Mouse (Mus musculus) lung, embryonic 16.5 days (tissue): ENCODE measurements around the gene Stx4a. TPM values are rescaled to one million over a fixed set of nuclear protein-coding genes. Genes with fewer than 3 reads are reported as not detected.

Source experiments
- ATAC-seq: fragments of 200-750 bp; cut with Nextera tagmentation; 2 replicates; pipeline ENCODE4 v1.8.0; 2017; ENCODE audit warnings: low read depth, mild to moderate bottlenecking, moderate library complexity
- H3K27ac ChIP-seq: fragments of 300-500 bp; sonication (generic); 2 replicates; pipeline ENCODE4 v1.5.1; 2014; ENCODE audit warnings: mild to moderate bottlenecking, control low read depth, low read length
- H3K27me3 ChIP-seq: fragments of 300-500 bp; sonication (generic); 2 replicates; pipeline ENCODE4 v1.6.1; 2014; ENCODE audit warnings: low read depth, low read length, mixed read lengths; ENCODE audit not compliant: control insufficient read depth, insufficient read depth
- H3K36me3 ChIP-seq: fragments of 300-500 bp; sonication (generic); 2 replicates; pipeline ENCODE4 v1.6.1; 2014; ENCODE audit warnings: low read length; ENCODE audit not compliant: control insufficient read depth, insufficient read depth
- H3K4me1 ChIP-seq: fragments of 300-500 bp; sonication (generic); replicated peaks from 2 replicates; pipeline ENCODE4 v1.6.1; 2014; ENCODE audit warnings: low read length, mixed read lengths; ENCODE audit not compliant: control insufficient read depth, insufficient read depth
- H3K4me2 ChIP-seq: fragments of 300-500 bp; sonication (generic); 2 replicates; pipeline ENCODE4 v1.6.1; 2014; ENCODE audit warnings: low read depth, low read length, control low read depth
- H3K4me3 ChIP-seq: fragments of 300-500 bp; sonication (generic); 2 replicates; pipeline ENCODE4 v1.5.1; 2014; ENCODE audit warnings: mild to moderate bottlenecking, low read length, control low read depth
- H3K9ac ChIP-seq: fragments of 300-500 bp; sonication (generic); 2 replicates; pipeline ENCODE4 v1.6.1; 2014; ENCODE audit warnings: low read length, control low read depth
- H3K9me3 ChIP-seq: fragments of 300-500 bp; sonication (generic); 2 replicates; pipeline ENCODE4 v1.6.1; 2016; ENCODE audit warnings: low read length; ENCODE audit not compliant: control insufficient read depth
- WGBS: fragments of 180-500 bp; shearing (Covaris S2); extraction: QIAGEN DNeasy Blood & Tissue Kit; methylation state at CpG from one replicate; pipeline ENCODE4 v1.1.7; 2014; 5-methylcytosine and 5-hydroxymethylcytosine counted together
- polyA plus RNA-seq: library from polyadenylated mRNA; unstranded; fragments of >200 nt; fragmentation: Nextera tagmentation; extraction: Ambion mirVana; gene quantifications from 2 replicates; pipeline ENCODE4 v1.2.1, GENCODE M21; 2015

Stx4a gene
- polyA plus RNA-seq, 1 experiment from 2014 or later, result 45.1 TPM

DNA sequence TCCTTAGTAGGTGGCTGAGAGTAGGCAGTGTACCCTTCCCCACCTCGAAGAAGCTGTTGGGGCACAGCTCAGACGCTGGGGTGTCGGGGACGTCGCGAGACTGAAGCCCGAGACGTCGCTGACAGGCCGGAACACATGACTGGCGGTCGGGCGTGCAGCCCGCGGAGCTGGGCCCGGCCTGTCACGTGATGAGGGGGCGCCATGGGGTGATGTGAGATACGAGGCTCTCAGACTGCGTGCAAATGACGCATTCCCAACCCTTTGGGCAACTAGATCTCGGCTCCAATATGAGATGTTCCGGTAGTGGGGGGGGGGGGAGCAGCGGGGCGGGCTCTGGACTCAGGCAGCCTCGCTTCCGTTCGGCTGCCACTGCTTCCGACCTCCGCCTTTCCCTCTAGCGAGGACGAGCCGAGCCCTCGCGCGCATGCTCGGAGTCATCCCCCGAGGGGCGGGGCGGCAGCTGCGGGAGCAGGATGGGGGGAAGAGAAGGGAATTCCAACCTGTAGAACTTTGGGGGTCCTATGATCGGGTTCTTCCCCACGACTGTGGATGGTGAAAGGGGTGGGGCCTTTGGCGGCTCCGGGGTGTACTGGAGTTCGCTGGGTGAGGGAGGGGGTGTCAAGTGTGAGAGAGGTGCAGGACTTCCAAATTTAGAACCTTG lies 17.4 kb downstream of the Stx4a start:
- H3K4me1 ChIP-seq, result peaks cover 11% of the 10 kb centered on the region
- H3K27ac ChIP-seq, result peak overlapping the region; percentile 84
- H3K36me3 ChIP-seq, result peaks cover 17% of the 10 kb centered on the region; the same call in 1 of the 2 replicates
- H3K9me3 ChIP-seq, result no peaks in the 10 kb centered on the region
- H3K27me3 ChIP-seq, result no peaks in the 10 kb centered on the region
- H3K9ac ChIP-seq, result peak overlapping the region; percentile 80
- ATAC-seq, result peak; percentile 95
- H3K4me3 ChIP-seq, result peak overlapping the region; percentile 74
- peak overlapping the region; percentile 80 for H3K4me2 ChIP-seq
- WGBS, result under 1% methylated on average over 46 of the region's 46 CpGs

DNA sequence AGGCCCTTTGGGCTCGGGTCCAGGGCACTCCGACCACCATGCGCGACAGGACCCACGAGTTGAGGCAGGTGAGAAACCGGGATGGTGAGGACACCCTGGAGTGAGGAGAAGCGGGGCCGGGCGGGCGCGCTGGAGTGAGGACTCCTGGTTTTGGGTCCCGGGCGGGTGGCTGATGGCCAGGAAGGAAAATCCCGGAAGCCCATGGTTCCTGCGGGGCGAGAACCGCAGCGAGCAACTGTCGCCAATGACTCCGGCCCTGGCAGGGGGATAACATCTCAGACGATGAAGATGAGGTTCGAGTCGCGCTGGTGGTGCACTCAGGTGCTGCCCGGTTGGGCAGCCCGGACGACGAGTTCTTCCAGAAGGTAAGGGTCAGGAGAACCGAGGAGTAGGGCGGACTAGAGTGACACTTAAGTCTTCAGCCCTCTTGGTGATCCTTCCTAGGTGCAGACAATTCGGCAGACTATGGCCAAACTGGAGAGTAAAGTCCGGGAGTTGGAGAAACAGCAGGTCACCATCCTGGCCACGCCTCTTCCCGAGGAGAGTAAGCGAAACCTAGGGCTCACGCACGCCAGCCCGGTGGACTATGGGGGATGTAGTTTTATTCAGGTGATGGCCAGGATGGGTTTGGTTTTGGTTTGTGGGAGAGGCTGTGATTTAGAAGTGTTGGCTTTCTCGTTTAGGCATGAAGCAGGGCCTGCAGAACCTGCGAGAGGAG lies 18.1 kb downstream of the Stx4a start:
- peaks cover 11% of the 10 kb centered on the region for H3K4me1 ChIP-seq
- H3K9me3 ChIP-seq, result no peaks in the 10 kb centered on the region
- H3K36me3 ChIP-seq, result peaks cover 21% of the 10 kb centered on the region; the same call in 1 of the 2 replicates
- ATAC-seq, result peak; percentile 58
- no peaks in the 10 kb centered on the region for H3K27me3 ChIP-seq
- WGBS, result under 1% methylated on average over 40 of the region's 40 CpGs
- peak overlapping the region; percentile 84 for H3K27ac ChIP-seq
- H3K9ac ChIP-seq, result peak overlapping the region; percentile 80
- H3K4me3 ChIP-seq, result peak overlapping the region; percentile 74
- peak overlapping the region; percentile 80 for H3K4me2 ChIP-seq

- H3K27ac ChIP-seq, result no peak overlapping the region
- no peak overlapping the region for H3K9ac ChIP-seq
- no peaks in the 10 kb centered on the region for H3K9me3 ChIP-seq
- WGBS, result 65% methylated on average over 6 of the region's 6 CpGs
- no peaks in the 10 kb centered on the region for H3K4me1 ChIP-seq
- peaks cover 11% of the 10 kb centered on the region; the same call in 1 of the 2 replicates for H3K36me3 ChIP-seq
- no peak overlapping the region for H3K4me3 ChIP-seq
- ATAC-seq, result no peak
- H3K27me3 ChIP-seq, result no peaks in the 10 kb centered on the region
- no peak overlapping the region for H3K4me2 ChIP-seq
These were observed 26.1 kb downstream of the Stx4a start for GRCm38 (mm10) chr7:127849973-127850875.

DNA sequence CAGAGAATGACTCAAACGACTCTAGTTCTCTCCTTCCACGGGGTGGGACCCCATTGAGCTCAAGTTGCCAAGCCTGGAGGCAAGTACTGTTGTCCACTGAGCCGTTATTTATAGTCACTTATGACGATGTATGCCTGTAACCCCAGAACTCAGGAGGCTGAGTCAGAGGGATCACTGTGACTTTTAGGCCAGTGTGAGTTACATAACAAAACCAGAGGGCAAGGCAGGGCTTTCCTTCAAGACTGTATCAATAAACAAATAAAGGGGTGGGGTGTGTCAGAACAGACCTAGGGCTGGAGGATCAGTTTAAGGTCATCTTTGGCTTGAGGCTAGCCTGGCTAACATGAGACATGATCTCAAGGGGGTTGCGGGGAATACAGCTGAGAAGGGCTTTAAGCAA lies 26.8 kb downstream of the Stx4a start:
- H3K4me2 ChIP-seq, result no peak overlapping the region
- ATAC-seq, result no peak
- H3K9me3 ChIP-seq, result no peaks in the 10 kb centered on the region
- 57% methylated on average over 5 of the region's 5 CpGs for WGBS
- no peak overlapping the region for H3K4me3 ChIP-seq
- peaks cover 10% of the 10 kb centered on the region; the same call in 1 of the 2 replicates for H3K36me3 ChIP-seq
- no peaks in the 10 kb centered on the region for H3K27me3 ChIP-seq
- H3K27ac ChIP-seq, result no peak overlapping the region
- no peak overlapping the region for H3K9ac ChIP-seq
- no peaks in the 10 kb centered on the region for H3K4me1 ChIP-seq

DNA sequence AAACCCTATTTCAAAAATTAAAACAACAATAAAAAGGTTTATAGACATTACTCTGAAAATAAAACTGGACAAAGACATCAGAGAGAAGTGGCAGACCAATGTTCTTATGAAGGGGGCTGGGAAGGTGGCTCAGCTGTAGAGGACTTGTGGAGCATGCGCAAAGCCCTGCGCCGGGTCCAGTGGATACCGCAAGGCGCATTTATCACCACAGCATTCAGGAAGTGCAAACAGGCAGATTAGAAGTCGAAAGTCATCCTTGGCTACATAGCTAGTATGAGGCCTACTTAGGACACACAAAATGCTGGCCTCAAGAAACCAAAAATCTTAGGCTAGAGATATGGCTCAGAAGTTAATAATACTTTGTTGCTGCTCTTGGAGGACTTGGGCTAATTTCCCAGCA lies 34.2 kb downstream of the Stx4a start:
- Histone ChIP-seq H3K9ac (no peak overlapping the region), H3K4me3 (no peak overlapping the region), H3K4me1 (no peaks in the 10 kb centered on the region), H3K9me3 (no peaks in the 10 kb centered on the region), H3K27ac (no peak overlapping the region), H3K4me2 (no peak overlapping the region), H3K27me3 (no peaks in the 10 kb centered on the region), H3K36me3 (no peaks in the 10 kb centered on the region)
- ATAC-seq, result no peak
- WGBS, result 84% methylated on average over 6 of the region's 6 CpGs

DNA sequence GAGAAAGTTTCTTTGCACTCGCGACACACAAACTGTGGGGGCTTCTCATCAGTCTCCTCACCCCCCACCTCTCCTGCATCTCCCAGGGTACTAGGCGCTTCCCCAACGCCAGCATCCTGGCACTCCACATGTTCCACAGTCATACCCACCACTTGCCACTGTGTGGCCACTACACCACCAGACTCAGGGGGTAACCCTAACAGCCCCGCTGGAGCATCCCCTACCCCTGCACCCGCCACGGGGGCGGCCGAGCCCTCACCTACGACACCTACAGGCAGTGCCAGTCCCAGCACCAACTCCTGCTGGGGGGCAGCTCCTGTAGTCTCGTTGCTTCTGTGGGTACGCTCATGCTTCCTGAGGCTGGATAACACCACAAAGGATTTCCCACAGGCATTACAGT lies 42.3 kb downstream of the Stx4a start:
- H3K9ac ChIP-seq, result no peak overlapping the region
- WGBS, result 92% methylated on average over 12 of the region's 12 CpGs
- H3K27ac ChIP-seq, result no peak overlapping the region
- no peaks in the 10 kb centered on the region for H3K9me3 ChIP-seq
- H3K36me3 ChIP-seq, result peaks cover 22% of the 10 kb centered on the region
- ATAC-seq, result no peak
- H3K27me3 ChIP-seq, result no peaks in the 10 kb centered on the region
- H3K4me2 ChIP-seq, result no peak overlapping the region
- no peaks in the 10 kb centered on the region for H3K4me1 ChIP-seq
- no peak overlapping the region for H3K4me3 ChIP-seq

GRCm38 (mm10) chr7:127867641-127868040 lies 43.5 kb downstream of the Stx4a start:
- 96% methylated on average over 18 of the region's 18 CpGs for WGBS
- no peak overlapping the region for H3K4me3 ChIP-seq
- no peak overlapping the region for H3K27ac ChIP-seq
- H3K4me2 ChIP-seq, result no peak overlapping the region
- H3K4me1 ChIP-seq, result no peaks in the 10 kb centered on the region
- no peak for ATAC-seq
- peaks cover 24% of the 10 kb centered on the region for H3K36me3 ChIP-seq
- H3K9me3 ChIP-seq, result no peaks in the 10 kb centered on the region
- H3K27me3 ChIP-seq, result no peaks in the 10 kb centered on the region
- no peak overlapping the region for H3K9ac ChIP-seq

DNA sequence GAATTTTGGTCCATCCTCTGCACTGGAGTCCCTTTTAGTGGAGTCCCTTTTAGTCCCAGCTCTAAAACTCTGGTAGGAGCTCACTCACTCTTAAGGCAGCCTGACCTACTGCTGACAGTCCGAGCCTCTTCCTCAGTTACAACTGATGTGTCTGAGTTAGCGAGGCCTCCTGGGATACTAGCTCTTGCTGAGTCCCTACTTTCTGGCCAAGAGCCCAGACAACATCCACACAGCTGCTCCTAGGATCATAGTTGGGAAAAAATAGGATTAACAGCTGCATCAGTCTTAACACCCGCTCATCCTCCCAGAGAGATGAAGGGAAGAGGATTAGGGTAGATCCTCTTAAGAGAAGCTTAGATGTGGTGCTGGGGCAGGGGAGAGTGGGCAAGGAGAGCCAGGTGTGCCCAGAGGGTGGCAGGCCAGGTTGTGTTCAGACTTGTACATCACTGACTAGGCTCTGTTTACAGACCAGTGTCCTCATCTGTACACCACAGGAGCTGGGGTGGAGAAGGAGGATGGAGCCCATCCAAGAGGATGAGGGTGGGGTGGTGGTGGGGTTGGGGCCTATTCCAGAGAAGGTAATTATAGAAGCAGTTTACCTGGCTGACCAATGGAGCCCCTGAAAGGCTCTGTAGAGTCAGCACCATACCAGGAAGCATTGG lies 45.2 kb downstream of the Stx4a start:
- peaks cover 10% of the 10 kb centered on the region for H3K4me1 ChIP-seq
- peak; percentile 61; the same call in 1 of the 2 replicates for ATAC-seq
- H3K9me3 ChIP-seq, result no peaks in the 10 kb centered on the region
- H3K4me2 ChIP-seq, result no peak overlapping the region
- 54% methylated on average over 3 of the region's 3 CpGs for WGBS
- no peak overlapping the region for H3K9ac ChIP-seq
- H3K27ac ChIP-seq, result no peak overlapping the region
- no peak overlapping the region for H3K4me3 ChIP-seq
- H3K27me3 ChIP-seq, result no peaks in the 10 kb centered on the region
- H3K36me3 ChIP-seq, result peaks cover 24% of the 10 kb centered on the region
